Mouse (Mus musculus) left cerebral cortex, adult 2 months (tissue): ENCODE measurements around the gene Gss. TPM values are rescaled to one million over a fixed set of nuclear protein-coding genes. Genes with fewer than 3 reads are reported as not detected.
A peak's percentile ranks its signal among the peaks of the same experiment; 100 is the strongest.
"Not testable (repeated sequence)": the region's sequence is repeated elsewhere in the genome, so short reads cannot be mapped to it uniquely, and the experiment has no call there.

Experiments used
- DNase-seq, 2 experiments: peaks; one replicate each; pipeline ENCODE4 v3.0.0; 2021 to 2022; ENCODE audit warnings: low spot score in 2 of 2, mixed read lengths in 1 of 2; ENCODE audit errors: extremely low spot score in 1 of 2
- H3K27ac ChIP-seq: fragments of 200-600 bp; 2 replicates; pipeline ENCODE4 v1.8.1; 2022
- H3K4me3 ChIP-seq: fragments of 200-600 bp; 2 replicates; pipeline ENCODE4 v1.8.1; 2022
- CTCF ChIP-seq: fragments of 200-600 bp; IDR thresholded peaks from 2 replicates; pipeline ENCODE4 v1.8.1; 2022; ENCODE audit warnings: antibody characterized with exemption, mild to moderate bottlenecking, moderate library complexity
- intact Hi-C: fragments of 180-260 bp; cut with DNase I; formaldehyde crosslinking; loops from one replicate; pipeline ENCODE4 v1.15.1; 2025
- total RNA-seq, 2 experiments: library from RNA; stranded (reverse); gene quantifications; 2 replicates each; pipeline ENCODE4 v1.2.3; 2021

Gene Gss
- total RNA-seq, 2 experiments from 2014 or later, result 14.8 to 14.9 TPM

GRCm38 (mm10) chr2:155613953-155614352, 21.3 kb upstream of the Gss start:
- no peak for TF ChIP-seq CTCF
- H3K27ac ChIP-seq, result peak overlapping the region; percentile 36; the same call in 1 of the 2 replicates
- intact Hi-C loops, result no loop called here
- H3K4me3 ChIP-seq, result no peak overlapping the region; the same call in 1 of the 2 replicates
- DNase-seq, result no peak

DNA sequence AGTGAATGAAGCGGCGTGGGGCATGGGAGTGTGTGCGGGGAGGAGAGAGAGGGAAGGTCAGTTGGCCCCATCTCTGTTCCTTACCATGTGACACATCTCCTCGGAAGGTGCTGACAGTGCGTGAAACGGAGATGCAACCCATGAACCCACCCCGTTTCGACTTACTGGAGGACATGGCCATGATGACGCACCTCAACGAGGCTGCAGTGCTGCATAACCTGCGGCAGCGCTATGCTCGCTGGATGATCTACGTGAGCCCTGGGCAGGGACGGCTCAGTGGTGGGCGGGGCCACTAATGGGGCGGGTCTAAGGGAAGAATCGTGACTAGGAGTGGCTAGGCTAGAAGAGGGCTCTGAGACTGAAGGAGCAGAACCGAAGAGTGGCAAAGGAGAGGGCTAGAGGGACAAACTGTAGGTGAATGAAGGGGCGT, 20.7 kb upstream of the Gss start:
- peak; percentile 41 to 43 for DNase-seq
- intact Hi-C loops, result no loop called here
- no peak overlapping the region; the same call in 1 of the 2 replicates for H3K27ac ChIP-seq
- no peak for TF ChIP-seq CTCF
- H3K4me3 ChIP-seq, result peak overlapping the region; percentile 41

DNA sequence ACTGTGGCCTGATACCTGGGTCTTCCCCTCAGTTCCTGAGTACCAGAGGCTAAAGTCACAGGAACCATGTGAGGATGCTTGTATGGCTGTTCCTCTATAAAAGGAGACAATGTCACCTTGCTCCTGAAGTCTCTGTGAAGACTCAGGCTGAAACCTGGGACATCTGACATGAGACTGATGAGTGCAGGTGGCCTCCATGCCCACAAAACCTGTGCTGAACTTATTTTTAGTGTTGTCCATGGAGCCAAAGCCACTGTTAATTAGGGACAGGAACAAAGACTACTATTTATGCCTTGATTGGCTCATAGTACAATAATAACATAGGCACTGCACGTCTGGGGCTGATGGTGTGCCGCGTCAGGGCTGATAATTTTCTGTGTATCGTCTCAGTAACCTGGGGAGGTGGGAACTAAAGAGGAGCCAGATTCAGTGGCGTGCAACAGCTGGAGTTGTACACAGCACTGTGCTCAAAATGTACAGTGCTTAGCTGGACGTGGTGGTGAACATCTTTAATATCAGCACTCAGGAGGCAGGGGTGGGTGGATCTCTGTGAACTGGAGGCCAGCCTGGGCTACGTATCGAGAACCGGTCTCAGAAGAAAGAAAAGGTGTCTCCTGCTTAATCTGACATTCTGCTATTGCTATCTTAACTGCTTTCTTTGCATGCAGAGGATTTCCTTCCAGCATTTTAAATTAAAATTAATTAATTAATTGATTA, 19.4 kb upstream of the Gss start:
- Histone ChIP-seq H3K27ac (no peak overlapping the region), H3K4me3 (no peak overlapping the region)
- no peak for TF ChIP-seq CTCF
- DNase-seq, result no peak
- intact Hi-C loops, result no loop called here

GRCm38 (mm10) chr2:155610978-155611377, 18.4 kb upstream of the Gss start, which contains the start of gene Myh7b:
Gene Myh7b (plus strand): TSS chr2:155611212.
- intact Hi-C loops, result no loop called here
- H3K4me3 ChIP-seq, result no peak within 1 kb of the TSS

DNA sequence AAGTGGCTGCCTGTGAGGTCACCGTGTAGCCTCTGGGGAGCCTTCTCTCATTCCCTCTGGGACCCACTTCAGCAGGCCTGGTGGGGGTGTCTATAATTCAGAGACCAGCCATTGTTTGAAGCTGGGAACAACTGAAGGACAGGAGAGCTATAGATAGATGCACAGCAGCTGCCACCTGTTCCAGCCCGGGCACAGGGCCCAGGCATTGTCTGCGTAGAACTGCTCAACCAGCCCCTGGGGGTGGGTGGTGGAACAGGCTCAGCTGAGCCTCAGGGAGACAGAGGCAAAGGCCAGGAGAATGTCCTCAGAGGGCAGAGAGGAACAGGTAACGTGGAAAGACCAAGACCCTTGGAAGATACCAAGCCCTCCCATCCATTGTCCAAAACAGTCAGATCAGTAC, 13.8 kb upstream of the Gss start:
- Histone ChIP-seq H3K4me3 (no peak overlapping the region), H3K27ac (no peak overlapping the region)
- peak in 1 of 2 experiments; percentile 45 for DNase-seq
- peak; percentile 30 for TF ChIP-seq CTCF
- intact Hi-C loops, result no loop called here

More at GRCm38 (mm10) chr2:155610978-155611377, 18.4 kb upstream of the Gss start, which contains the start of gene Myh7b:
- no peak within 1 kb of the TSS for H3K27ac ChIP-seq
- no peak for TF ChIP-seq CTCF
- no peak for DNase-seq

- DNase-seq, H3K27ac ChIP-seq, intact Hi-C loops, H3K4me3 ChIP-seq: not testable (repeated sequence)
Observed at GRCm38 (mm10) chr2:155605236-155605589, 12.6 kb upstream of the Gss start.

DNA sequence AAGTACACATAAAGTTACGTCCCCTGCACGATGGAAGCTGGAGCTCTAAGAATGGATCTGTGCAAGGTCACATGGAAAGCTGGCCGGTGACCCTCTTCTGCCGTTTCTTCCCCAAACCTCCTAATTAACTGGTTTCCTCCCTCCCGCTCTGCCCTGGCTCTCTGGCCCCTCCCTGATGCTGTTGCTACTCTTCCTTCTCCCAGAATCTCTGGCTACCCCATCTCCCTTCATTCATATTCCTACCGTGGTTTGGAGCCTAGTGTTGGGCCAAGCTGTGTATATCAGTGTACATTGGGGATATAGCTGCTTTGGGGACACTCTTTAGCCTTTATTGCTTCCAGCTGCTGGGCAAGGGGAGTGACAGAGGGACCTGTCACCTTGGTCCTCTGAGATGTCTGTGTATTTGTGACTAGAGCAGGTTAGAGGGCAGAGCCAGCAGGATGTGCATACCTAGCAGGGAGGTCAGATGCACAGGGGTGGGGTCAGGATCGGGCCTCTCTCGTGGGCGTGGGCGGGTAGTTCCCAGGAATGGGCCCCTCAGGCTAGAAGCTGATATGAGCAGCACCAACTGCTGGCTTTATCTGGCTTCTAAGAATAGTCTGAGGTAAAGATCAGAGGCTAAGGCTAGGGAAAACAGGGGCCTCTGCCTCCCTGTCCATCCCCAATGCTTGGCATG, 12.1 kb upstream of the Gss start:
- TF ChIP-seq CTCF, result no peak
- DNase-seq, result no peak
- Histone ChIP-seq H3K27ac (no peak overlapping the region), H3K4me3 (no peak overlapping the region)
- intact Hi-C loops, result no loop called here

DNA sequence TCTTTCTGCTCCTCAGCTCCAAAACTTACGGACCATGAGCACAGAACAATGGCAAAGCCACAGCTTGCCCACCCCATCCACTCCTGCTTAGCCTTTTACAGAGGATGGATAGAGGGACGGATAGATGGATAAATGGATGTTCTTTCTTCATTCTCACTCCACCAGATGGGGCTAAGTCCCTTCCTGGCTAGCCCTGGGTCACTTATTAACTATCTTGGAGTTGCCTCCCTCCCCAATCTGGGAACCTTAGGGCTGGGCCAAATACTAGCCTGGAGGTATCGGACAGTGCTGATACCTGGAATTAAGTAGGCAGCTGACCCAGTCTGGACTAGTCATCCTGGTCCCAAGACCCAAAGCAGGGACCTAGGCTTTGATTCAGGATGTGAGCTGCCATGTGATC, 11.1 kb upstream of the Gss start:
- no peak overlapping the region for H3K4me3 ChIP-seq
- no peak; the same call in 1 of the 2 replicates for TF ChIP-seq CTCF
- intact Hi-C loops, result no loop called here
- H3K27ac ChIP-seq, result no peak overlapping the region
- no peak for DNase-seq

DNA sequence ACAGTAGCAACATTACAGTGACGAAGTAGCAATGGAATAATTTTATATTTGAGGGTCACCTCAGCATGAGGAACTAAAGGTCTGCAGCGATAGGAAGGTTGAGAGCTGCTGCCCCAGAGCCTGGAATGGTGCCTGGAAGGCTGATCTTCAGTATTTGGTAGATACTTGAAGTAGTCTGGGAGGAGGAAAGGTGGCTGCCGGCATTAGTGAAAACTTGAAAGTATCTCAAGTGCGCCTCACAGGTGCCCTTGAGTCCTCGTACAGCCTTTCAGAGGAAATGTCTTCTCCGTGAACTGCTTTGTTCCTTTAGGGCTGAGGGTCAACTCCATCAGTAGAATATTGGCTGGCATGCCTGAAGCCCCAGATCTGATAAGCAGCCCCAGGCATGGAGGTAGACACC, 2.9 kb upstream of the Gss start:
- no peak for TF ChIP-seq CTCF

GRCm38 (mm10) chr2:155592854-155593283, 259 bp upstream of the Gss start:
- intact Hi-C loops, result loop anchor here (2.0 kb wide), 1 partner anchor 98 kb away; no protein-coding TSS in a partner anchor
- no peak for DNase-seq
- Histone ChIP-seq H3K27ac (peak overlapping the region; percentile 90), H3K4me3 (peak overlapping the region; percentile 58)
- TF ChIP-seq CTCF, result no peak; the same call in 1 of the 2 replicates

More for the DNA sequence above, 2.9 kb upstream of the Gss start:
- no peak overlapping the region for H3K27ac ChIP-seq
- no peak for DNase-seq
- H3K4me3 ChIP-seq, result no peak overlapping the region
- intact Hi-C loops, result no loop called here

GRCm38 (mm10) chr2:155591676-155592075, 934 bp downstream of the Gss start:
- intact Hi-C loops, result loop anchor here (2.0 kb wide), 1 partner anchor 99 kb away; no protein-coding TSS in a partner anchor
- peak overlapping the region; percentile 58 for H3K4me3 ChIP-seq

GRCm38 (mm10) chr2:155590876-155591275, 1.7 kb downstream of the Gss start:
- DNase-seq, result no peak
- no peak for TF ChIP-seq CTCF
- H3K4me3 ChIP-seq, result no peak overlapping the region
- no peak overlapping the region for H3K27ac ChIP-seq
- intact Hi-C loops, result no loop called here

More at GRCm38 (mm10) chr2:155591676-155592075, 934 bp downstream of the Gss start:
- H3K27ac ChIP-seq, result peak overlapping the region; percentile 90
- no peak for DNase-seq
- TF ChIP-seq CTCF, result no peak
